Mouse (Mus musculus): ENCODE data around the gene Shld1. TPM values are rescaled to one million over a fixed set of nuclear protein-coding genes. Genes with fewer than 3 reads are reported as not detected.

The Shld1 gene
- 7.3 TPM in 2 replicates for polyA plus RNA-seq (2015; fragmentation: Nextera tagmentation; extraction: Ambion mirVana)

DNA sequence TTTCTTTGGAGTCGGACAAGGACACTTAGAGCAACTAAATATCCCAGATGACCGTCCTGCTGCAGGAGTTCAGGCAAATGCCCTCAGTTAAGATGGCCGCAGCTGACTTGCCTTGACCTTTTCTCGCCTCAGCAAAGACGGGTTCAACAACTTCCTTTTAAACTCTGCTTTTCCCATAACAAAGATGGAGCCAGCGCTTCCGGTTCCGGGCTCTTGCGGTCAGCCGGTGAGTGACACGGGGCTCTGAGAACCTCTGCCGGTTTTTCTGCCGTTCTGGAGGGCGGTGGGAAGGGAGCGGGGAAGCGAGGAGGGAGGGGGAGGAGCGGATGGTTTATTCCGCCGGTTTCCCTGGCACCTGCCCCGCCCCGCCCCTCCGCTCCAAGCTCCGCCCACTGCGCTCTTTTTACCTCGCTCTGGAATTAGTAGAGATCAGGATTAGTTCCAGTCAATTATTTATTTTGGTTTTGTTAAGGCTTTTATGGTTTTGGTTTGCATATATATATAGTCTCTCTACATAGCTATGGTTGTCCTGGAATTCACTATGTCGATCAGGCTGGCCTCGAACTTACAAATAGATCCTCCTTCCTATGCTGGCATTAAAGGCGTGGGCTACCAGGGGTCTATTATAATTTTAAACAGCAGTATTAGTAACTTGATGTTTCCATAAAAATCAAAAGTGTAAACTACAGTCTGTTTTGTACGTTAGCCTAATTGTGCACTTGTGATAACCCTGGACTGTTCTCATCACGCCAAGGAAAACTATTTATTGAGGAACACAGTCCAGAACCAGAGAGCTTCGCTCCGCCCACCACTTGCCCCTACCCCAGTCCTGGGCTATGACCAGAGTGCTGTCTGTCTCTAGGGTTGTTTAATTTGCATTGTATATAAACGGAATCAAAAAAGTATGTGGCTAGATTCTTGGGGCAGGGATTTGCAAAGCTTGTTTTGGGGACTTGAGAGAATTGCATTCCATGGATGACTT lies at the start of gene Shld1:
Shld1 (plus strand) TSS at position 176 of the 982 bp plus-strand sequence.

DNA sequence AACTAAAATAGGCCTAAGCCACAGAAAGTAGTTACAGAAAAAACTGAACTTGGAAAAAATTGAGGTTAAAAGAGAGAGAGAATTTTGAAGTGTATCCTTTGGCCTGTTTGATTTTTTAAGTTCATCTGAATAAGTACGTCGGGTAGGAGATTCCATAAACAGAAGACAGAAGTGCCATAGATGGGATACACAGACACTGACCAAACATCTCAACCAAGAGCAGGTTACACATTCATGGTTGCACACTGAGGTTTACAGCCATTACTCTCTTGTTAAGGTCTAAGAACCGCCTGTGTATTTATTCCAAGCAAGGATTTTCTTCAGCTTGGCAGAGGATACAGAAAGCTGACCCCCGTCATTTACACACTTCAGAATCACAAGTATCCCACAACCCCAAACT lies 94.2 kb downstream of the Shld1 start, which contains the start of gene Chgb:
Chgb (plus strand) TSS at position 301 of the 400 bp plus-strand sequence.

Other genes starting within 250 kb of the Shld1 start
- gene Gpcpd1, start 99.2 kb upstream of the Shld1 start, polyA plus RNA-seq (2015; fragmentation: Nextera tagmentation; extraction: Ambion mirVana) = 36.8 and 40.2 TPM in 2 replicates
- gene Chgb, start 94.3 kb downstream of the Shld1 start, polyA plus RNA-seq (2015; fragmentation: Nextera tagmentation; extraction: Ambion mirVana) = 0.05 and 0.15 TPM in 2 replicates
- 19.0 and 19.9 TPM in 2 replicates for gene Trmt6, start 129.1 kb downstream of the Shld1 start, polyA plus RNA-seq (2015; fragmentation: Nextera tagmentation; extraction: Ambion mirVana)
- 2.1 and 2.7 TPM in 2 replicates for gene Mcm8, start 129.2 kb downstream of the Shld1 start, polyA plus RNA-seq (2015; fragmentation: Nextera tagmentation; extraction: Ambion mirVana)
- 17.1 and 17.6 TPM in 2 replicates for gene Crls1, start 159.7 kb downstream of the Shld1 start, polyA plus RNA-seq (2015; fragmentation: Nextera tagmentation; extraction: Ambion mirVana)
- gene Lrrn4, start 194.0 kb downstream of the Shld1 start, polyA plus RNA-seq (2015; fragmentation: Nextera tagmentation; extraction: Ambion mirVana) = 0.09 TPM in 1 of 2 replicates, not detected in the other